Mouse (Mus musculus) natural killer cell, adult 2 months (primary cell): ENCODE data around the gene Hcn1.
"Not testable (repeated sequence)": the region's sequence is repeated elsewhere in the genome, so short reads cannot be mapped to it uniquely, and the experiment has no call there.

Source experiments
- DNase-seq, 2 experiments: peaks; one replicate each; pipeline ENCODE4 v3.0.0; 2022; ENCODE audit warnings: low spot score in 2 of 2

Gene Hcn1

DNA sequence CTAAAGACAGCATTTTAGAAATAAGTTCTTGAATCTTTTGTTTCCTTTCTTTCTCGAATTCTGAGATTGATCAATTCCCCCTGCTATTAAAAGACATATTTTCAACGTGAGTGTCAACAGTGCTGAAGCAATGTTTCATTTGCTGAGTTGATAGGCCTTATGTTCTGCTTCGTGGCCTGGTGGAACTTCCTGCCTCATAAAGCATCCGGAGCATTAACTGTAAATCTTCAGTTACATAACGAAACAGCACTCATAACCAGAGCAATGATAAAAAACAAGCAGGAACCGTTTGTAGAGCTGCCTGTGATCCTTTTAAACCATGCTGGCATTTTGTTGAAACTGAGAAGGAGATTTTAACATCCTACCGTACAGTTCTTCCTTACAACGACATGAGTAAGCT lies 275.7 kb downstream of the Hcn1 start:
- DNase-seq: no peak

DNA sequence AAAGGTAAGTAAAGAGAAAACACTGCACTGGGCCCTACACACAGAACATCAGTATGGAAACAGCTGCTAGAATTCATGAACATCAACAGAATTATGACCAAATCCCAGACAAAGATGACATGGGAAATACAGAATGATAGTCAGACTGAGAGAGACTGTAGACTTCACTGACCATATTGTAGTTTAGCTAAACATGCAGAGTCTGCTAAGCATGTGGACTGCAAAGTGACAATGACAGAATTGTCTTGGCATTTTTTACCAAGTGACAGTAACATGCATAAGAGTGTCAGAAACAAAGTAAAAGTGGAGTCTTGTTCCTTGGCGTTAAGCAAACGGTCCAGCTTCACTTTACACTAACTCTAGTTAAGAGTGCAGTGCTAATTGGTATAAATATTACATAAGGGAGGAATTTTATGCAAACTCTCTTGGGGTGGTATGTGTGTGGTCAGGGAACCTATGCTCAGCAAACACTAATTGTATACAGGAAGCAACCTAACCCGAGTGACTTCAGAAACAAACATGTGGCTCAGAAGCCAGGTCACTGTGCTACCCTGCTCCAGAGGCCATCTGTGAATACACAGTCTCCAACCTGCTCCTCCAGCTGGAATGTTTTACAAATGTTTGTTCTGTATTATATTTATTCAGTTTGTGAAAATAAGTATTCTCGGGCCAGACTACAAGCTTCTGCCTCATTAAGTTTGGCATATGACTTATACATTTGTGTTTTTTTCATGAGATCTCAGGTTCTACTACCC lies 278.5 kb downstream of the Hcn1 start:
- no peak for DNase-seq

DNA sequence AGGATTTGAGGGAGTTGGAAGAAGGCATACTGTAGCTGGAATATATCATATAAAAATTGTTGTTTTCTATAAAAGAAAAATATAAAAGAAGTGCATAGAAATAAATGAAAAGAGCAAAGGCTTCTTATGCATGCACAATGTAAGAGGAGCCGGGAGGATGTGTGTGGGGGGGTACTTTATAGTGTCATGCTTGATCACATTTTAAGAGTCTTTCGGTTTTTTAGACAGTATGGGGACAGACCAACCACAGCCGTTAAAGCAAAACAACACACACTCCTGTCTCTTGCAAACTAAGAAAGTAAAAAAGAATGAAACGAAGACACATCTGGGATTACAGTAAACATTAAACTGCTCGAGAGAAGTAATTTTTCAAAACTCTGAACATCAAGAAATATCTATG lies 290.0 kb downstream of the Hcn1 start:
- DNase-seq: no peak

DNA sequence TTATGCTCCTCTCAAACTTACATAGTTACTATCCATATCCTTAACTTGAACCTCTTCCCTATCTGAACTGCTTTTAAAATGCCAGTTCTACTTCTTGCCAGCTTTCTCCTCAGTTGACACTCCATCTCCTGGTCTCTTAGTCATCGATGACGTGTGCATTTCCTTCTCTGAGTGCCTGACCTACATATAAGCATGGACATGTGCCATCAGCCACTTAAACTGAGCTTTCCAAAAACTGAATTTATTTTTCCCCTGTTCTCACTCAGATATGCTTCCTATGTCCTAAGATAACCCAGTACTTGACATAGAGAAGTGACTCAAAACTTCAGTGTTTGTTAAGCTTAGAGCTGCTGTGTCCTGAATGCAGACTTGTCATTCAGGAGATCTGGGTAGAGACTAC lies 295.9 kb downstream of the Hcn1 start:
- DNase-seq: no peak

DNA sequence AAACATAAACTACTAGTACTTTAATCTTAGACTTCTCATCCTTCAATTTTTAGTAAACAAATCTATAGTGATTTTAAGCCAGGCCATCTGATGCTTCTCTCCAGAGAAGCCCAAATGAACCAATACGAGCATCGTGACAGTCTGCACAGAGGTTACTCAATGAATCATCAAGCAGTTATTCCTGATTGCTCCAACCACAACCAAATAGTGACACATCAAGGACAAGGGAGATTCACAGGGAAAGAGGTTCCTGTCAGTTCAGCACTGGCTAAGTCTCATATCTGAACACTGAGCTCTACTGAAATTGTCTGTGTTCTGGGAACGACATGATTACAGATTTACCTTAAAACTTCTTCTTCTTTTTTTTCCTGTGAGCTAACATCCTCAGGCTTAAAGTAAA lies 305.7 kb downstream of the Hcn1 start:
- no peak for DNase-seq

DNA sequence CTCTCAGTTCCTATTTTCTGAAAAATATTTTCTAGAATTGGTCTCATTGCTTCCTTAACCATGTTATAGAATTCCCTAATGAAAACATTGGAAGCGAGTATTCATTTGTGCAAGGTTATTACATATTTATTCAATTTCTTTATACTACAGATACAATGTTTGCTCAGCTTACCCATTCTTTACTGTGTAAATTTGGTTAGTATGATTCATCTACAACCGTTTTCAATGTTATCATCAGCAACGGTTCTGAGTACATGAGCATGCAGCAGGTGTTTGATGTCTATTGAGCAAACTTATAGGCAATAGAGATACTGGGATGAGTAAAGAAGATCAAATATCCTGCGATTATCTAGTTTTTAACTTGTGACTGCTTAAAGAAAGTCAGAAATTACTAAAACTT lies 327.6 kb downstream of the Hcn1 start:
- DNase-seq: no peak

DNA sequence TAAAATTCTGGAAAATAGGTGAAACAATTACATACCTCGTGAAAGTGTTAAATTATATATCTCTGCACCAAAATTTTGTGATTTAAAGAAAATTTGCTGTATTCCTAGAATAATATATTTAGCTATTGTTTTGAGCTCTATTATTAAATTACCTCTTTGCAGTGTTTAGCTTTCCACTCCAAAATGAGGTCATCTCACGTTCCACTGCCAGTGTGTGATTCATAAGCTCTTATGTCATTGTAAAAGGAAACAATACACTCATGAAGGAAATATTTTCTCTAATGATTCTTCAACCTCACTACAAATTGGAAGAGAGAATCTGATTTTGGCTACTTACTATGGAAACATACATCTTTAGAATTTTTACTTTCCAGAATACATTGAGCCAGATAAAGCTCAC lies 329.6 kb downstream of the Hcn1 start:
- DNase-seq: no peak

DNA sequence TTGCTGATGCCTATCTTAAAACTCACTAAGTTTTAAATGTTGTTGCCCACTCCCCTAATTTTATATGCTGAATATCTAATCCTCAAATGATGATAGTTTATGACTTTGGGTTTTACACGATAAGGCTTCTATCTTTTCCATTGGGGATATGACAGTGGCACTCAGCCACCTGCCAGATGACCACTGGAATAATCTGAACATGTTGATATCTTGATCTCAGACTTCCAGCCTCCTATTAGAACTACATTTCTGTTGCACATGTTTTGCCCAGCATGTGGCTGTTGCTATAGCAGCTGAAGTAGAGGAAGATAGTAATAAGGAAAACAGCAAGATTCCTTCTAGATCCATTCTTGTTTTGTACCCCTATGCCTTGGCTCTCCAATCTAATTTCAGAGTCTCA lies 336.6 kb downstream of the Hcn1 start:
- no peak for DNase-seq

DNA sequence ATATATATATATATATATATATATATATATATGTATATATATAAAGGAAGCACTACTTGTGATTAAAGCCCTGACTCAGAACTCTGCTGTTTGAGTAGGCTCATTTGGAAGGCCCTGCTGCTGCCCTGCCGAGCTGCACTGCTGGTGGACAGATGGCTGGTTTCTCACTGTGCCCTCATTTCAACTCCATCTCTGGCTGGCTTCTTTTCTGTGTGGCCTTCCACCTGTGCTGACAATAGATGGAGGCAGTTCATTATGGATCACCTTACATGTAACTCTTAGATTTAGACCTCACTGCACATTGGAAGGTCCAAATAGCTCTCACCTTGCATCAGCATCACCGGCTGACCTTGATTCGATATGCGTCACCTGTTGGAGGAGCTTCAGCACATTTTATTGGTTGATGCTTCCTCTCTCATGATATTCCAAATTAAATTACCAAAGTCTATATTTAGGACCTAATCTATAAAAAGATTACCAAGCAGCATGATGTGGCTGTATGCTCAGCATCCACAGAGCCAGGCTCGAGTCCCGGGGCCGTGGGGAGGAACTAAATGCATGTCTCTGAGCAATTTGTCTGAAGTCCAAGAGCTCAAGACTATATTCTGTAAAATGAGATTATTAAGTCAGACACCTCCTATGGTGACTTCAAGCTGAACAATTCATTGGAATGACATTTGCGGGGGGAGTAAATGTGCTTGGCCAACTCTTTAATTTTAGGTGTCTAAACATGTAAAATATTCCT lies 338.6 kb downstream of the Hcn1 start:
- no peak for DNase-seq

DNA sequence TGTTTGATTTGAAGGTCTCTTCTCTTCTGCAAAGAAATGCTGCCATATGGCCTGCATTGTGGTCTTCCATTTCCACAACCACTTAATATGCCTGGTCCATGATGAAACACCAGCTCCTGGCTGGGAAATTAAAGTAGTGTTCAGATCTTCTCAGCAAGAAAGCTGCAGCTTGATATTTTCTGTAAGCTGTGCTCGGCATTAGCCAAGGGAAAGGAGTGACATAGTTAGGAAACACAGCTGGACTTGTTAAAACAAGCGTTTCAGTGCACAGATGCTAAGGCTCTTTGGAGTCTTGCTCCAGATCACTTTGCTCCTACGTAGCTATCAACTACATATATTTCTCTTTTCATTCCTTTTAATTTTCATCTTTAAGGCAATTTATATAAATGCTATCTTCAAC lies 344.7 kb downstream of the Hcn1 start:
- no peak for DNase-seq

DNA sequence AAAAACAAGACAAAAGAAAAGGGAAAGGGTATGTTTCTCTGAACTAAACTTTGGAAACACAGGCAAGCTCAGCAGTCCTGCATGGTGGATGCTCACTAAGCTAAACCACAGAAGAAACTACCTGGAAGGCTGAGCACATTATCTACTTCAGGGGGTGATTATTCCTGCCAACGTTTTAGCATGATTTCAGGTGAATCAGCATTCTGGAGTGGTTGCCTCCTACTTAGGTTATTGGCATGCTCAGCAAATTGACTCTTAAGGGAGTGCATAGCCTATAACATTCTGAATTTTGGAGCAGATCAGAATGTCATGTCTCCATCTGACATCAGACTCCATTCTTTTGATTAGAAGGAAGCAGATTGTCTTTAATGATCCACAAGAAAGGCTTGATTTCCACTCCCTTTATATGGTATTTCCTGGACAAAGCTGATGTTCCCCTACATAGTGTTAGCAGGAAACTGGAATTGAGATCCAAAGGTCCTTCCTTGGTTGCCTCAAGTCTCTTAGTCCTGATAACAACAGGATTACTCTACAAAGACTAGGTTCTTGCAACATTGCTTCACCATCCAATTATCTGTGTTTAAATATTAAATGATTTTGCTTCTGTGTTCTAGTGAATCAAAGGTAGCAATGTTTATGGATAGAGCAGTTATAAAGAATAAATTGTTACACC lies 345.7 kb downstream of the Hcn1 start:
- no peak for DNase-seq

DNA sequence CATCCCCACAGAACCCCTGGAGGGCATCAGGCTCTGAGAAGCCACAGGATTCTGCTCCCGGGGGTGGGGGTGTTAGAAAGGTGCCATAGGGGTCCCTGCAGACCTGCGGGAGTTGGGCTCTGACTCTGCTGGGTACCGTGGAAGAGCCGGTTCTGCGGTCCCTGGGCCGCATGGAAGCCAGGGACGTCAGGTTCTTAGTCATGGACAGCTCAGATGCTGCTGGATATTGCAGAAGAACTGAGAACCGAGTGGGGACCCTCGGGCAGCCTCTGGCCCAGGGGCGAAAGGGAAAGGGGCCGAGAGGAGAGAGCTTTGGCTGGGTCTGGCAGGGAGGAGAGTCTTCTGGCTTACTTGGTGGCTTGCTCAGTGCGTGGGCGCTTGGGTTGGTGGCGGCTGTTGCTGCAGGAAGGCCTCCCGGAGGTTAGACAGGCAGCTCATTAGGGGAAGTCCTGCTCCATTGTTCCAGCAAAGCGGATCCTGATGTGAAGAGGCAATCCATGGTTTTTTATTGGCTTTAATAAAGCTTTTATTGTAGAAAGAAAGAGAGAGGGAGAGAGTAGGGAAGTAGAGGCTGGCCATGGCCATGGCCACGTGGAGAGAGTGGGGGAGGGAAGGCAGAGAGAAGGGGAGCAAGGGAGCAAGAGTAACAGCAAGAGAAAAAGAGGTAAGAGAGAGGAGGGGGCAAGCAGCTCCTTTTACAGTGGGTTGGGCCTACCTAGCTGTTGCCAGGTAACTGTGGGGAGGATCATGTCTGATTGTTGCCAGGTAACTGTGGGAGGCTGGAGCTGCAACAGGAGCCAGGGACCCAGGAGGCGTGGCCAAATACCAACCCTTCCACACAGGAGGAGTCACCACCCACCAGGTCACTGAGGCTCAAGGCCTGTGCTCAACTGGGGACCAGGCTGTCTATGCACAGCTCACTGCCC lies 356.6 kb downstream of the Hcn1 start:
- DNase-seq: no peak

DNA sequence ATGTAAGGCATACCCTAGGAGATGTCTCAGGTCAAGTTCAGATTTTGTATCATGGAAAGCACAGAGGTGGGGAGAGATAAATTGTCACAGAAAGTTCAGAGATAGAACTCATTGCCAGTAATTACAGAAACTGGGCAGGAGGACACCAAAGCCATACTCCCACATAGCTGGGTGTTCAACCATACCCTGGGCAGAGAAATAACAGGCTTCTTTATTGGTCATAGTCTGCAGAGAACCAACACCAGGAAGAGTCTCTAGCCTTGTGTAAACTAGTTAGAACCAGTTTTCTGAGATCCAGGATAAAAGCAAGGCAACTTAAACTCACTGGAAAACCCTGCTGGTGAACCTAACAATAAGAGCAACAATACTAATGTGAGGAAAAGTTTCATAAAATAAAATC lies 362.5 kb downstream of the Hcn1 start:
- no peak for DNase-seq

DNA sequence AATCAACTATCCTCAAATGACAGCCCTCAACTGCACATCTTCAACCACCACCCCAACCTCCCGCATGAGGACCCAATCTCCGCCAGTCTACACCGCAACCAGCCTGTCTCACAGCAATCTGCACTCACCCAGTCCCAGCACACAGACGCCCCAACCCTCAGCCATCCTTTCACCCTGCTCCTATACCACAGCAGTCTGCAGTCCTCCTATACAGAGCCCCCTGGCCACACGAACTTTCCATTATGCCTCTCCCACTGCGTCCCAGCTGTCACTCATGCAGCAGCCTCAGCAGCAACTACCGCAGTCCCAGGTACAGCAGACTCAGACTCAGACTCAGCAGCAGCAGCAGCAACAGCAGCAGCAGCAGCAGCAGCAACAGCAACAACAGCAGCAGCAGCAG lies 373.3 kb downstream of the Hcn1 start:
- DNase-seq: no peak

DNA sequence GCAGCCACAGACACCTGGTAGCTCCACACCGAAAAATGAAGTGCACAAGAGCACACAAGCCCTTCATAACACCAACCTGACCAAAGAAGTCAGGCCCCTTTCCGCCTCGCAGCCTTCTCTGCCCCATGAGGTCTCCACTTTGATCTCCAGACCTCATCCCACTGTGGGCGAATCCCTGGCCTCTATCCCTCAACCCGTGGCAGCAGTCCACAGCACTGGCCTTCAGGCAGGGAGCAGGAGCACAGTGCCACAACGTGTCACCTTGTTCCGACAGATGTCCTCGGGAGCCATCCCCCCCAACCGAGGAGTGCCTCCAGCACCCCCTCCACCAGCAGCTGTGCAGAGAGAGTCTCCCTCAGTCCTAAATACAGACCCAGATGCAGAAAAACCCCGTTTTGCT lies 373.7 kb downstream of the Hcn1 start:
- no peak for DNase-seq

DNA sequence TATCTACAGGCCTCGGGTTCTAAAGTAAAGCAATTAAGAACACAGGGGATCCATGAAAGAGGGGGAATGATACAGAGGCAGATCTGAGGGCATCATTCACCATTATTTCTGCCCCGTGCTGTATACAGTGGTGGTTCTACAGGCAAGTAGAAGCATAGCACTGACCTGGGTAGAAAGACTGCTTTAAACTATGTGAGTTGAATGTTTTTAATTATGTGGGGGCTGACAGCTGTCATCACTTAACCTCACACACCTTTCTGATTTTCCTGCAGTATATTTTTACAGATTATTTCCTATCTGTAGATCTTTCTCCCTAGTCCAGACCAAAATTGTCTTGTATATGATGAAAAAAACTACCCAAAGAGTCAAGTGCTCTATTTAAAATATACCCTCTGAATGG lies 382.2 kb downstream of the Hcn1 start:
- DNase-seq: no peak

DNA sequence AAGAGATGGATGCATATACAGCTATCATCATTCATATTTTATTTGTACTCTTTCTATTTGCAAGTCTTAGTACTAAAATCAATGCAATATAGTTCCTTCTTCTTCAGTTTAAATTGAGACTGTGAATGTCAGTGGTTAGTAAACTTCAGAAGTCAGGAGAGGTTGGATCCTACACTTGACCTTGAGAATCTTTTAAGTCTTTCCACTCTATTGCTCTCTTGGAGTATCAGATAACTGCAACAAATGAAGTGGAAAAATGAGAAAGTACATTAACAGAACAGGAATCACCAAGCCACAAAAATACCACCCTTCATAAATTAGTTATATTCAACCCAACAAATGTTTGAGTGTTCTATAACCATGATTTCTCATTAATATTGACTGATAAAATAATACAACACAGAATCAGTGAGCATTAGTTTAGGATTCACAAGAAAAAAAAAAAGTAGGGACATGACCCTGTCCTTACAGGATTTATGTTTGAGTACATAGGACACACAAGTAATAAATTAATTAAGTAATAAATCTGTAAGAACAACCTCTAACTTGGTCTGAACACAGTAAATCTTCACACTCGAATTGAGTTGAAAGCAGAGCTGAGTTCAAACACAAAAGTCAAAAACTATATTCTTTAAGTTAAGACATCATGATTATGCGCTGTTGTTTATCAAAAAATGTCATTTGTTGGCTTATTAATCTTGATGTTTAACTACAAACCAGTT lies 397.8 kb downstream of the Hcn1 start:
- DNase-seq: no peak

DNA sequence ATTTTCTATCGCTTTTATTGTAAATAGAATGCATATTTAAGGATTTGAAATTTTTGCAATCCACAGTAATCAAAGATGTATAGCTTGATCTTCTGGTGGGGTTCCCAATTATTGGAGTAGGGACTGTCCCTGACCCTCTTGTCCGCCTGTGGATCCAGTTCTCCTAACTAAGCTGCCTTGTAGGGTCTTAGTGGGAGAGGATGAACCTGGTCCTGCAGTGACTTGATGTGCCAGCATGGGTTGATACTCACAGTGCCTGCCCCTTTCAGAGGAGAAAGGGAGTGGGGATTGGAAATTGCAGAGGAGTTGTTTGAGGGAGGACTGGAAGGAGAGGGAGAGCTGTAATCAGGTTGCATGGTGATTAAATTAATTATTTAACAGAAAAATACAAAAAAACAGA lies 398.4 kb downstream of the Hcn1 start:
- DNase-seq: no peak

DNA sequence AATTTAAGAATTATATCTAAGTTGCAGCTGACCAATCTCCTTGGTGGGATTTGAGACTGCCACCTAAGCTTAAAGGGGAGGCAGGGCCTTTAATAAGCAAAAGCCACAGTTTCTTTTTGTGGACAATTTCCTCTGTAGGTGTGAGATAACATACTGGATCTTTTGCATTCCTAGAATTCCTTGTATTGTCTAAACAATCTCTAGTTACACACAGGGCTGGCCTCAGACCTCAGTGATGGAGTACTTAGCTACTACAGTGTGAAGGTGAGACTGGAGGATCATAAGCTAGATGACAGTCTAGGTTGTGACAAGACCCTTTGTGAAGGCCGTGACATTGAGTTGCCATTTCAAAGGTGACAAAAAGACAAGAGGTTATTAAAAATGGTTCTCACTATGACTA lies 419.1 kb downstream of the Hcn1 start:
- DNase-seq: no peak

DNA sequence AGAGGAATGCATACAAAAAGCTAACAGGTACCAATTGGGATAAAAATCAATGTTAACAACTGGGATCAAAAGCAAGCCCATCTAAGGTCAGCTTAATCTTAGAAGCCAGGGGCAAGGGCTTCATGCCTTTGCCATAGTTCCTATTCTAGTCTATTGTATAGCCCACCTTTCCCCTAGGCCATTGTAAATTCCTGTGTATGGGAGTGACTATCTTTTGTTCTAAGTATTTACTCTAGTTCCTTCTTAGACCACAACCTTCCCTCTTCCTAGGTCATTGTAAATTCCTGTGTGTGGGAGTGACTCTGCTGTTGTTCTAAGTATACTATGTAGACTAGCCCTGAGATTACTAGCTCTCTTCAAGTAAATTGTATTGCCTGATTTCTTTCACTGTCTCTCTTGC lies 420.8 kb downstream of the Hcn1 start:
- DNase-seq: not testable (repeated sequence)

DNA sequence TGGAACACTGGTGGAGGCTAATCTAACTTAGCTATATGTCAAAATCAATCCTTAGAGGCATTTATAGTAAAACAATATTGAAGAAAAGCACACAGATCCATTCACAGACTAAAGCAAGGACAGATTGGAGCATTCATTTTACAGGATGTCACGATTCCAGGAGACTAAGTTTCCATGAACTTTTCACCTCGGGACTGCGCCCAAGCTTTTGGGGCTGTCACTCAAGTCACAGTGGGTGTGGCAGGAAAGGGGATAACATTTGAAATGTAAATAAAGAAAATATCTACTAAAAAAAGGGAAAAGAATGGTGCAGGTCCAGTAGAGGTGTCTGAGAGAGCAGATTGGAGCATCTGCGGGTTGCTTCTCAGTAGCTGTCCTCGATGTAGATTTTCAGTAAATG lies 421.3 kb downstream of the Hcn1 start:
- DNase-seq: no peak
